Mouse (Mus musculus): ENCODE results near the gene Dnpep.

DNA sequence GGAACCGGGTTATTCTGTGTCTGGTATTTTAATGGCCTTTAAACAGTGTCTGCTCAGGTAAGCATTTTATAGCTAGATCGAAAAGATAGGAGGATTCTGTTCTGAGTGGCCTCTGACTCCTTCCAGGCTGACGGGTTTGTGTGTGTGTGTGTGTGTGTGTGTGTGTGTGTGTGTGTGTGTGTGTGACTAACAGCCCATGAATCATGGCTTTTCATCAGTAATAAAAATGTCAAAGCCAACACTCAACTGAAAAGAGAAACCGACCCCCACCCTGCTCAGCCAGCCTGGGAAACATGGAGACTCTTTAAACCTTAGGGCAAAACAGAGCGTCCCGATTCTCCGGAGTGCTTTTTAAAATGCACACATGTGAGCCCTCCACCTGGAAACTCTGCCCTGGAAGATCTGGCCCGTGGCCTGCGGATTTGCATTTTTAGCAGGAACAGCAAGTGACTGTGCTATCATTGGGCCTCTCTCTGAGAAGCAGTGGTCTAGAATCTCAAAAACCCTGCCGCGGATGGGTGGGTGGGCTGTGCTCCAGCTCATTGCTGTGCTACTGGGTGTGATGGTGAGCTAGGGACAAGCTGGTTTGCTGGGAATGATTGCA is 20.4 kb upstream of the Dnpep start:
- TF ChIP-seq CTCF (IDR thresholded peaks at IDR 0.05), result no peak
- TF ChIP-seq EP300 (IDR thresholded peaks at IDR 0.05; ENCODE audit: insufficient read depth, low read depth, low read length), result no peak
